ENCODE assay signal across 11 mouse cellular contexts in the genomic region with DNA sequence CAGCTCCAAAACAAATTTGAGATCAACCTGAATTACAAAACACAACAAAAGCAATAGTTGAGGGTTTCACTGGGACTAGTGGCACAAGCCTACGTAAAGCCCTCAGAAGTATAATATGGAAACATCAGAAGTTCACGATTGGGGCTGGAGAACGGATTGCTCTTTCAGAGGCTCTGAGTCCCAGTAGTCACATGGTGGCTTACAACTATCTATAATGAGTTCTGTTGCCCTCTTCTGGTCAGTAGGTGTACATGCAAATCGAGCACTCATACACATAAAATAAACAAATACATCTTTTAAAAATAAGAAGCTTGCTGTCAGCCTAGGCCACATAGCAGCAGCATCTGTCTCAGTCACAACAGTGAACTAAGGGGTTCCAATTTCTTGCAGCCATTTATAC. TPM values are rescaled to one million over a fixed set of nuclear protein-coding genes. Genes with fewer than 3 reads are reported as not detected.
A peak's percentile ranks its signal among the peaks of the same experiment; 100 is the strongest.
DNase-seq lines count a peak whose midpoint lies in the region; ATAC-seq and TF ChIP-seq lines count a peak whose summit lies in the region.
"Had no signal": no experiment of that assay in that cellular context is flagged by ENCODE, and none has a peak within 500 bp of the region (broad histone marks: within the 10 kb centered on the region; RNA-seq: fewer than 3 reads in every experiment).

No protein-coding gene starts in this region.

- no peak overlapping the region for H3K4me3 ChIP-seq in lung, embryonic 14.5 days (ENCODE audit: low read depth, low read length)
- no peak overlapping the region for H3K4me3 ChIP-seq in lung, adult 2 months (replicated peaks; ENCODE audit: extremely low read depth, low read depth, low read length)

- H3K36me3 ChIP-seq in lung, embryonic 14.5 days (ENCODE audit: insufficient read depth) = no peaks in the 10 kb centered on the region

- no peaks in the 10 kb centered on the region for H3K4me1 ChIP-seq in lung, embryonic 14.5 days (ENCODE audit: insufficient read depth)
- no peaks in the 10 kb centered on the region for H3K4me1 ChIP-seq in lung, adult 2 months (ENCODE audit: control insufficient read depth, insufficient read depth, low read length)

- DNase-seq in embryo, embryonic 10 days (ENCODE audit: low spot score) = peak; percentile 24
- no peak for DNase-seq in embryo, embryonic 9.5 days (ENCODE audit: extremely low spot score)
- DNase-seq in lung, embryonic 14.5 days = peak; percentile 55
- no peak for DNase-seq in lung, adult 2 months
- peak; percentile 48 for DNase-seq in retina, embryonic 14.5 days (ENCODE audit: low spot score)
- DNase-seq in urinary bladder, postnatal 36 days (ENCODE audit: low spot score in 2 of 2) = no peak
- no peak for DNase-seq in heart, adult 8-10 months (ENCODE audit: low spot score)
- DNase-seq: adrenal gland, adult 2 months; cerebellum, adult 11 months; heart, adult 18-20 months had no signal

- H3K27me3 ChIP-seq in lung, embryonic 14.5 days (ENCODE audit: insufficient read depth, low read length) = no peaks in the 10 kb centered on the region

- peak; percentile 38; the same call in 1 of the 2 replicates for TF ChIP-seq CTCF in lung, embryonic 14.5 days (IDR thresholded peaks at IDR 0.05; ENCODE audit: low read depth)
- TF ChIP-seq CTCF in lung, adult 2 months (IDR thresholded peaks at IDR 0.05; ENCODE audit: insufficient read depth, low read length) = no peak

- no peaks in the 10 kb centered on the region; the same call in 1 of the 2 replicates for H3K9me3 ChIP-seq in lung, embryonic 14.5 days (ENCODE audit: low read depth, low read length)

- no peak overlapping the region for H3K9ac ChIP-seq in lung, embryonic 14.5 days

- 75% methylated on average over 4 of the region's 4 CpGs for WGBS in lung, embryonic 14.5 days
- WGBS in lung, adult 2 months = 73% methylated on average over 4 of the region's 4 CpGs

- ATAC-seq in lung, embryonic 14.5 days (ENCODE audit: insufficient read depth) = no peak
- ATAC-seq in common myeloid progenitor, adult 5-6 weeks (replicated peaks; ENCODE audit: low read depth, poor library complexity, severe bottlenecking) = peak; percentile 74

- no peak overlapping the region for H3K27ac ChIP-seq in lung, embryonic 14.5 days (ENCODE audit: low read depth)

- H3K4me2 ChIP-seq in lung, embryonic 14.5 days = no peak overlapping the region

- TF ChIP-seq POLR2A in lung, adult 2 months (IDR thresholded peaks at IDR 0.05; ENCODE audit: borderline replicate concordance, extremely low read depth, low read depth, low read length) = no peak

RNA-seq across cellular contexts. Expression of a gene that starts 16.5 kb away (rescaled TPM):
- 1.6 and 2.2 TPM in 2 replicates for polyA plus RNA-seq in lung, embryonic 14.5 days (2014; fragmentation: Nextera tagmentation; extraction: Ambion mirVana)
- polyA plus RNA-seq in lung, adult 2 months (2012; rRNA removed) = 13.6 and 14.8 TPM in 2 replicates
- total RNA-seq in common myeloid progenitor, adult 5-6 weeks (2017) = not detected in 2 replicates
- not detected for total RNA-seq in heart, adult 8-10 months (2022)
- total RNA-seq: adrenal gland, adult 2 months had no signal
- polyA plus RNA-seq: adrenal gland, adult 2 months had no signal

RNA-seq across cellular contexts. Expression of a gene that starts 44.4 kb away (rescaled TPM):
- polyA plus RNA-seq in lung, embryonic 14.5 days (2014; fragmentation: Nextera tagmentation; extraction: Ambion mirVana) = 47.6 and 51.0 TPM in 2 replicates
- polyA plus RNA-seq in lung, adult 2 months (2012; rRNA removed) = 15.6 and 16.0 TPM in 2 replicates
- total RNA-seq in common myeloid progenitor, adult 5-6 weeks (2017) = 2.0 and 2.6 TPM in 2 replicates
- 10 to 100 TPM; 21.5 to 40.9 (median 26.7) TPM for total RNA-seq in heart, adult 8-10 months (2022)

RNA-seq across cellular contexts. Expression of a gene that starts 45.0 kb away (rescaled TPM):
- 5.3 and 6.7 TPM in 2 replicates for polyA plus RNA-seq in lung, embryonic 14.5 days (2014; fragmentation: Nextera tagmentation; extraction: Ambion mirVana)
- 15.5 and 17.7 TPM in 2 replicates for polyA plus RNA-seq in lung, adult 2 months (2012; rRNA removed)
- total RNA-seq in common myeloid progenitor, adult 5-6 weeks (2017) = 1.5 and 1.9 TPM in 2 replicates
- 10 to 100 TPM in 1 of 4 experiments, 1 to 10 TPM in 3; 6.8 to 13.9 (median 7.5) TPM for total RNA-seq in heart, adult 8-10 months (2022)

Comparison
In these comparisons a context has a peak if more than half of its experiments do, and no peak if none do; other contexts are left out.
1. DNase-seq: peak in embryo, embryonic 10 days (single experiment), lung, embryonic 14.5 days (single experiment) and retina, embryonic 14.5 days (single experiment); none in embryo, embryonic 9.5 days (single experiment), lung, adult 2 months (single experiment), urinary bladder, postnatal 36 days (0 of 2) and heart, adult 8-10 months (single experiment).